Mouse (Mus musculus) CD4-positive, CD25-positive, alpha-beta regulatory T cell, adult 2 months (primary cell): ENCODE data around the gene Slco2a1.

Experiments
- DNase-seq: peaks from one replicate; pipeline ENCODE4 v3.0.0-alpha.2; 2012; ENCODE audit warnings: low read depth, low spot score

Slco2a1 gene

DNA sequence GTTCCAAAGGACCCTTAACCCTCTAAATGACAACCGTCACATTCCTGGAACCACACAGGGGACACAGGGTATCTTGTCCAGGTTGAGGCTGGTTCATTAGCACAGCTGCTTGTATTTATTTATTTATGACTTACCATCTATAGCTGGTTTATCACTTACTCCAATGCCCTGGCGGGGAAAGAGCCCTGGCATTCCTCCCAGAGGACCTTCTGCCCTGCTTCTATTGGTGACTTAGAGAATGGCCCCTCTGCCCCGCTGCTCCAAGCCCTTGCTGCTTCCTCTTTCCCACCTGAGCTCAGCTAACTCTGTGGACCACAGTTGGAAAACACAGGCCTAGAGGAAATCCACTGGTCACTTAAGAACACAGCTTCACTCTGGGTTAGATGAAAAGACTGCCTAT, 94.9 kb downstream of the Slco2a1 start:
- no peak for DNase-seq

DNA sequence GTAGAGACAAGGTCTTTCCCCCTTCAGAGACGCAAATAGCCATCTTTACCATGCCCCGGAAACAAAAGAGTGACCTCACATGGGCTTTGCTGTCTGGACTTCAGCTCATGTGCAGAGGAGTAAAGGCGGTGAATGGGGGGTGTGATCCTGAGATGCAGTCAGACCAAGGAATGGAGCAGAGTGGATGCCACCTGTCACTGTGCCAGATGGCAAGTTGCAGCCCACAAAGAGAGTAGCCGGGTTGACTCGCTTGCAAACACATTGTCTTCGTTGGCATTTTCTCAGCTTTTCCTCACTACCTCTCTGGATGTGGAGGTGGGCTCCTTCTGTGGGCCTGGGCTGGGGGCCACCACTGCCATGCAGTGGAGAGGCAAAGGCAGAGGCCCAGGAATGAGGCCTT, 98.2 kb downstream of the Slco2a1 start:
- no peak for DNase-seq

DNA sequence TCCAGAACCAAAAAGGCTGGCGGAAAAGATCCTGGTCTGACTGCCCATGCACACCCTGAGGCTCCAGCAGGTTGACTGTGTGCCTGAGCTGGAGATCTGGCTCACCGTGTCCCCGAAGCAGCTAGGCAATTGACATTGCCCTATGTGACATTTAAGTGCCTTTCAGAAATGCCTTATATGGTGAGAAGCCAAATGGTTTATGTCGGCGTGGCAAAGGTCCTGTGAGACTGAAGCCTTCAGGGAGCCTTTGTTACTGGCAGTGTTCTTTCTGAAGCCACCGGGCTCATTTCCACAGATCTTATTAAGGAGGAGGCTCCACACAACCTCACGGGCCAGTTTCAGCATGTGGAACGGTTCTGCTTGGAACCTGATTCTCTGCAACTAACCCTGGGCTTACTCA, 98.8 kb downstream of the Slco2a1 start:
- DNase-seq: no peak

DNA sequence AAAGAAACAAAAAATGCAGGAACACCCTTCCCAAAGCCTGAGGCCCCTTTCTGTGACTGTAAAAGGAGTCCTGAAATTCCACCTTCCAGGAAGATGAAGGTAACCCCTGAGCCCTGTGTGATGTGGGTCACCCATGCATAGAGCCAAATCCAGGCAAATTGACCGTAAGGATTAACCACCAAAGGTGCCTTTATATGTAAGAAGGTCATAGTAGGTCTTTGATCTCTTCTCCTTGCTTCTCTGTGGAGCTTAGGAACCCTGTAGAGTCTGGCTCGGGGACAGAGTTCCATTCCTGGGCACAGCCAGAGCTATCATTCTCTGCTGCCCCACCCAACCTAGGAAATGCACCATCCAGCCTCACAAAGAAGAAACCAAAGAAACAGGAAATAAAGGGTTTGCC, 100.1 kb downstream of the Slco2a1 start:
- DNase-seq: no peak

DNA sequence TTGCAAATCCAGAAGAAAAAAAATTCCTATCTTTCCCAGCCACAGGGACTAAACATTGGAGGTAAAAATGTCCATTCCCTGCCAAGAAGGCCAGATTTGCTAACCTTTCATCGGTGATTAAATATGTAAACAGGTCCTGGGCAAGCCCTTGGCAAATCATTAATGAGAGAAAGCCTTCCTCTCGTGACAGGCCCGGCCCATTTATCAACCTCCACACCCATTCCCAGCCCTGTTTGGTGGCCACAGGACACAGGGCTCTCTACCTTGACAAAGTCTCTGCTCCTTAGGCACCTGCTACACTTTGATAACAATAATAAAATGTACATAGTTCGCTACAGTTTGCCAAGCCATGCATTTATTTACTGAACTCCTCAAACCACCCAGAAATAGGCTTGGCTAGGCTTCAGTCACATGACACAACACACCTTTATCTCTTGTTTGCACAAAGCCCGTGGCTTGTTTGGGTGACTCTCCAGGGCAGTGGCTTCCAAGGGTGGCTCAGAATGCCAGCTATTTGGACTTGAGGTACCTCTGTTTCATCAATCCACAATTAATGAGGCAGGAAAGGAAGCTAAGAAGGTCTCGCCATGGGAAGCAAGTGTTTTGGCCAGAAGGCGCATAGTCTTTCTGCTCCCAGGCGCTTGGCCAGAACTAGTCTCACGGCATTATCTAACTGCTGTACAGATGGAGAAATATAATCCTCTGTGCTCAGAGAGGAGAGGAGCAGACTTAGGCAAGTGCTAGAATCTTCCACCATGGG, 101.8 kb downstream of the Slco2a1 start:
- DNase-seq: no peak

DNA sequence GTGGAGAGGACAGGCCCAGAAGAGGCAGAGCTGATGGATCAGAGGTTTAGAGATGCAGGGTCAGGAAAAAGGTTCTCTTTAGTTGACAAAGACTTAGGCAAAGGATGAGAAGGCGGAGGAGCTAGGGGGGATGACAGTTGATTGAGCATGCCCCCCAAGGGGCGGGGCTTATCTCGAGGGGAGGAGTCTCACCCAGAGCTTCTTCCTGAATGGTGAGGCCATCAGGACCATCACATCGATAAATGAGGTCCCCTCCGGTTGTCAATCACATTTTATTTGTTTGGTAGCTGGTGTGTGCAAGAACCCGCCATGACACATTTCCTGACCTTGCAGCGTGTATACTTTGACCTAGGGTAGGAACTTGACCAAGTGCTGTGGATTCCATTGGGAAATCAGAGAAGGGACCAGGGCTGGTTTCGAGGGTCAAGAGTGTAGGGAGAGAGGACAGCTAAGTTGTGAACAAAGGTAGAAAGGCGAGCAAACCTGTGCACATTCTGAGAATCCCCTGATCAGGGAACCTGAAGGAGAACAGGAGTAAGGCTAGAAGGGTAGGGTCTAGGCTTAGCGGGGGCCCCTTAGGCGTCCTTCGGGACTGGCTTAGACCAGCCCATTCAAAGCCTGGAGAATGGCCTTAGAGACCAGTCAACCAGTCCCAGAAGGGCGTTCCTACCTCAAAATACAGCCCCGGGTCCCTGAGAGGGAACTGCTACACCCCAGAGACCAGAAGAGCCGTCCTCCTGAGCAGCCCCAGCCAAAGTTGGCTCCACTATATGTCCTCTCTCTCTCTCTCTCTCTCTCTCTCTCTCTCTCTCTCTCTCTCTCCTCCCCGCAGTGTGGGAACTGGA, 102.7 kb downstream of the Slco2a1 start:
- no peak for DNase-seq

DNA sequence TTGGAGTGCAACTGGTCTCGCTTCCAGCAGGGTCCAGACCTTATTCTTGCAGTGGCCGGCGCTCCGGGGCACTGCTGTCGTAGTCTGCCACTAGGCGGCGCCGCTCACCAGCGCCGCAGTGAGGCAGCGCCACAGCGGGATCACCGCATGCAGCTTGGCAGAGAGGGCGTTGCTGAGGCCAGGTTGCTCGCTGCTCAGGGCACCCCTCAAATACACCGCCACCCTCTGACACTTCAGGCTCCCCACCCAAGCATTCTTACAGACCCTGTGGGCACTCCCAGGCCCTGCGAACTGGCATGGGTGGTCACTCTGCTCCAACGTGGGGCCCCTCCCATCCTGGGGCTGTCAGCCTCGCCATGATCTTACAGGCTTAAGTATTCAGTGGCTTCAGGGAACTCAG, 103.7 kb downstream of the Slco2a1 start:
- DNase-seq: peak; percentile 90

DNA sequence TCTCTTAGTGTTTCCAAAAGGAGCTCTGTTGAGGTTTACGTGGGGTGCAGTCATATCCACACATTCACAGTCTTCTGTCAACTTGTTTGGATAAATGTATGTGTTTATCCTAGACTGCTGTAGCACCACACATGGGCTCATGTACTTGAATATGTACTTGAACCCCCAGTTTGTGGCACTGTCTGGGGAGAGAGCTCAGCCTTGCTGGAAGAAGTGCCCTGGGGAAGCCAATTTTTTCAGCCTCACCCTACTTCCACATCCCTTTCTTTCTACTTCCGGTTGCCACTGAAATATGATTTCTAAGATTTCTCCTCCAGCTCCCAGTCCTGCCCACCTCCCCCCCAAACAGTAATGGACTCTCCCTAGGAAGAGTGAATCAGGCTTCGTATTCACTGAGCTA, 105.2 kb downstream of the Slco2a1 start:
- no peak for DNase-seq

DNA sequence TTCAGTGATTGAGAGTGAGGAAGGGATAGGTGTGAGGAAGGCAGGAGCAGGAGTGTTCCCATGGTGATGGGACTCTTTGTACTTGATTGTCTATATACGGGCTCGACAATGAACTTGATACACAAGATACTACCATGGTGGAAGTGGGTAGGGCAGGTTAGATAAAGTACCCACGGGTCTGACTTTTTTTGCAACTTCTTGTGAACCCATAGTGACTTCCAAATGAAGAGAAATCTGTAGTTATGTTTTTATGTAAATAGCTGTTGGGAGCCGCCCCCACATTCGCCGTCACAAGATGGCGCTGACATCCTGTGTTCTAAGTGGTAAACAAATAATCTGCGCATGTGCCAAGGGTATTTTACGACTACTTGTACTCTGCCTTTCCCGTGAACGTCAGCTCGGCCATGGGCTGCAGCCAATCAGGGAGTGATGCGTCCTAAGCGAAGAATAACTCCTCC, 119.9 kb downstream of the Slco2a1 start:
- peak; percentile 89 for DNase-seq

DNA sequence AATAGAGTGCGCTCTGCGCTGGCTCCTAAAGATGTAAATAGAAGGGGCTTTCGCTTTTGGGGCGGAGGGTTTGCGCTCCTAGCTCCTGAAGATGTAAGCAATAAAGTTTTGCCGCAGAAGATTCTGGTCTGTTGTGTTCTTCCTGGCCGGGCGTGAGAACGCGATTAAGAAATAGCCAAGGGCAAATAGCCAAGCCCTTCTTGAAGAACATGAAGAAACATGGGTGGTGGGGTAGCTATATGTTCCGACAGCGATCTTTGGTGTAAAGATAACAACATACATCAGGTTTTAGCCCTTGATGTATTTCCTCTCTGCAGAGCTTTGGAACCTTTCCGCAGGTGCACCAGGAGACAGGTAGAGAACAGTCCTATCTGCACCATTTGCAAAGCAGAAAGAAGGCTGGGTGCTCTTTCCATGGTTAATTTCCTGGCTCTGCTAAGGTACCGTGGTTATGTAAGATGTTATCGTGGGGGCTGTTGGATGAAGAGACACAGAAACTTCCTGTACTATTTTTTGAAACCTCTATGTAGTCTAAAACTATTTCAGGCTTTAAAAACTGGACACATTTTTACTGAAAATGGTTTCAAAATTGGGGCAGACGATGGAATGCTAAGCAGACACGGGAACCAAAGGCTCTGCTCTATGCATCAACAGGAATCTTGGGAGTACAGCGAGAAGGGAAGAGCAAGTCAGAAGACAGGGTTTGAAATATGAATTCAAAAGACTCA, 120.6 kb downstream of the Slco2a1 start:
- peak; percentile 64 for DNase-seq

DNA sequence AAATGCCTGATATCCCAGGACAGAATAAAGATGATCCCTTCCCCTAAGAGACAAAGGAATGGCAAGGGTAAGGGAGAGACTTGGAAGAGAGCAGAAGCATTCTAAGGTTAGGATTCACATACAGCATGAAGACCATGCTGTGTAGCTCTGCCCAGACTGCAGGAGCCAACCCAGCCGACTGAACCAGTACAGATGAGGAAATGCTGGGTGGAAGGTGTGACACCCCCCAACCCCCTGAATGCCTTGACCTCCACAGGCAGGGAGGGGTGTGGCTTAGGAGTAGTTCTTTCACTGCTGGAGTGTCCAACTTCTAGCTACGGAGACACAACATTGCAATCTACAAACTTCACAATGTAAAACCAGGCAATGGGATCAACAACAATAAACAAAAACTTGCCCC, 121.4 kb downstream of the Slco2a1 start:
- peak; percentile 30 for DNase-seq

DNA sequence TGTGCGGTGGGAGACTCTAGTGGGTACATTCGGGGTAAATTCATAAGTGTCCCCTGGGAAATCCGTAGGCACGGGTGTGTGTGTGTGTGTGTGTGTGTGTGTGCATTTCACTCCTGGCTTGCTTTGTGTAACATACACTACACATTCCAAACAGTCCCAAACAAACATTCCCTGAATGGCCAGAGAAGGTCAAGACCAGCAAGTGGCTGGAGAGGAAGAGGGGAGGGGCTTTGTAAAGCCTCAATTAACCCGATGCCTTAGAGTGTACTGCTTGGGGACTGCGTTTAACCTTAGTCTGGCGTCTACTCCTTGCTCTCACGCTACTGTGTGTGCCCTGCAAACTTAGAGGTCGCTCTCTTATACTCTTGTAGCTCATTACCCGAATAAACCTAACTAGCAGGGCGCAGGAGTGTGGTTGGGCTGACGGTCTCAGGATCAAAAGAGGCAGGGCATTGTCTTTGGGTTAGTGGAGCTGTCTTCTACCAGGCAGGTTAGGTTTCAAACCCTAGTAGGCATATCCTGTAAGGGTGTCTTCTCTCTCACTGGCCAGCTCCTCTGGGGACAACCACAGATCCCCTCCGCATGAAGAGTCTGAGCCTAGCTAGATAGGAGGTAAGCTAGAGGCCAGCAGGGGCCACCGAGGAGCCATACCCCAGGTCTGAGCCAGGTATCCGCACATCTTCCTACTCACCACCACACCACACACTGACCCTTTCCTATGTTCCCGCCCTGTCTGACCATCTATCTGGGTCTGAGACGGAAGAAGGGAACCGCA, 122.4 kb downstream of the Slco2a1 start:
- peak; percentile 58 for DNase-seq

DNA sequence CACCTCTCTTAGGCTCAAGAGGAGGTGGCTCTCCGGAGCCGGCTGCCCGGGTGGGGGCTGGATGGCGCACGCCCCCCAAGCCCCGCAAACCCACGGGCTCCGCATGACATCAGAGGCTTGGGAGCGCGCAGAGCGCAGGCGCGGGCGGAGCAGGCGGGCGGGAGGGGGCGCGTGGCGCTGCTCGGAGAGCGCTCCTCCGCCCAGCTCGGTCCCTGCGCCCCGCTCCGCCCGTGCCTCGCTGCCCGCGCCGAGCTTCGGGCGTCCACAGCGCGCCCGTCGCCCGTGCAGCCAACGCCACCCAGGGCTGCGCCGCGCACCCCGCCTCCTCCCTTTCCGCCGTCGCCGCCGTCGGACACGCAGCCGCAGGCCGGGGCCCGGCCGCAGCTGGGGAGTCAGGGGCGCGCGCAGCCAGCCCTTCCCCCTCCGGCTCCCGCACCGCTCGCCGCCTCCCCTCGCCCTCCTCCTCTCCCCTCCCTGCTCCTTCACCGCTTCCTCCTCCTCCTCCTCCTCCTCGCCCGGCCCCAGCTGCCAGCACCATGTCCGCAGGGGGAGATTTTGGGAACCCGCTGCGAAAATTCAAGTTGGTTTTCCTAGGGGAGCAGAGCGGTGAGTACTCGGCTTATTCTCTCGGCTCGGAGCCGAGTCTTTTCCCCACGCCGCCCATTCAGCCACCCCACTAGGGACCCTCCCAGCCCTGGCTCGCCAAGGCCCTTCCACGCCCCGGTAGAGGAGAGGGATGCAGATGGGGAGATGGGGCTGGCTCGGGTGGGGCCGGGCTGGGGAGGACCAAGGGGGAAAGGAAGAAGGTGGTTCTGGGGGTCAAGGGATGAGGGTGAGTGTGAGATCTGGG, 123.3 kb downstream of the Slco2a1 start, which contains the start of gene Rab6b:
Gene Rab6b (plus strand): TSS at position 167 of the 850 bp plus-strand sequence.
- DNase-seq: peak; percentile 87

DNA sequence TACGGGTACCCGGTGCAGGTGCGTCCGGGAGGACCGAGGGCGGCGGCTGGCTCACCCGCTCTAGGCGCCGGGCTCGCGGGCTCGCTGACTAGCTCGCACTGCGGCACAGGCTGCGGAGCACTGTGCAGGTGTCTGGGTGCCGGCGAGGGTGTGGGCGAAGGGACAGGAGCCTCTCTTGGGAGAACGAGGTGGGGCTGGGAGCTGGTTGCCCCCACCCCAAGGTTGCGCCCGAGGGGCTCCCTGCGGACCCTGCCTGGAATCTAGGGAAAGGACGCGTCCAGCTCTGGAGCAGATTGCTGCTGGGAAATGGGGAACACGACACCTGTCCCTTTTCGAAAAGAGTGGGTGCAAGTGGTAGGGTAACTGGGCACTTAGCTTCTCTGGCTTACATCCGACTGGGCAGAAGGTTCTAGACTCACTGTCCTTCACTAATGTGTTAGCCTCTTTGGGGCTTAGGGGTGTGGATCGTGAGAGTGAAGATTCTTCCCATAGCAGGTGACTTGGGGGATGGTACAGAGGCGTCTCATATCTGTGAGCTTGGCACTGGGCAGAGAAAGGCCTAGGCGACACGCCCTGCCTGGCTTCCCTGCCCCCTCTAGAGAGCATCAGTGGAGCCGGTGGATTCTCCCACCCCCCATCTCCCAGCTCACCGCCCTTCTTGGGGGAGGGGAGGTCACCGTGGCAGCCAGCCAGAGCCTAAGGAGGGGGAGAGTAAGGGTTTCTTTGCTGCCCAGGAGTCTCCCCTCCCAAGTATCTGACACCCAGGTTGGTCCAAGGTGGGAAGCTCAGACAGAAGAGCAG, 124.2 kb downstream of the Slco2a1 start:
- peak; percentile 68 for DNase-seq

DNA sequence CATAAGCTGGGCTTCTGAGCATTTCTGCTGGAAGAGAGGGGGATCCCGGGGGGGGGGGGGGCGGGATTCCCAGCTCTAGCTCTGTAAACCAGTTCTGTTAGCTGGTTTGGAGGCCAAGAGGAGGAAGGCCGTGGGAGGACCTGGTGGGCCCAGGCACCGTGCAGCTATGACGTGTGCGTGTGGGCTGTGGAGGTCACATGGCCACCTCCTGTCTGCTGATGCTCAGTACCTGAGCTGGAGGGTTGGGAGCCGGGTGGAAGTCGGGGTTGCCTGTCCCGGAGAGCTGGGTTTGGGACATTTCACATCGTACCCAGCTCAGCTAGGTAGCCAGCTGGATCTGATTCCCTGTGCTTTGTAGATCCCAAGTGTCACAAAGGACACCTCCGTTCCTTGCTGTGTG, 124.8 kb downstream of the Slco2a1 start:
- DNase-seq: peak; percentile 74

DNA sequence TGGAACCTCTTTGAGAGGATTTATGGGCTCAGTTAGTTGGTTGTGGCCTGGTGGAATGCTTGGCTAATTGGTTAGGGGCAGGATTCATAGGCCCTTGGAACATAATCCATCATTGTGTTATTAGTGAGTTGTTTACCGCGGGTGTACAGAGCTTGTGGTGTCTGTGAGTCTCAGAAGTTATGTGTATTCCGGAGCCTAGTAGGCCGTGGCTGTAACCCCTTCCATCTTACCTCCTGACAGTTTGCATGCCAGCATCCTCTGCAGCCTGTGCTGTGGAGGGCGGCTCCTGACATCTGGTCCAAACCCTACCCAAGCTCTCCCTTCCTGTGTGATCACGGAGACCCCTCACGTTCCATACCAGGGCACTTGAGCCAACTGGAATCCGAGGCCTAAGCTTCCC, 125.8 kb downstream of the Slco2a1 start:
- DNase-seq: no peak

DNA sequence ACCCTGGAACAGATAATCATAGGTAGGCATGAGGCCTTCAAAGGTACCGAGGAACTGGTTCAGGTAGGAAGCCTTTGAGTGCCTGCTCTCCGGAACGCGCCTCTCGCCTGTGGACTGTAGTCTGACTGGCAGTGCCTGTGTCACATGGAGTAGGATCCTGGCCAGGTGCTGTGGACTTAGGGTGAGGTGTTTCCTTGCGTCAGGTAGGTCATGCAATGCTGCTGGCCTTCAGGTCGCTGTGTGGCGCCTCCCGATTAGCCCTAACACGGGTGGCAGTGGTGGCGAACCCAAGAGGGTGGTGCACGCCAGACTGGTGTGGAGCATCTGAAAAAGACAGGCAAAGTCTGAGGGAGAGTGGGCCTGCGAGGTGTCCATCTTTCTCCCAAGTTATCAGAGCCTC, 126.4 kb downstream of the Slco2a1 start:
- DNase-seq: no peak

DNA sequence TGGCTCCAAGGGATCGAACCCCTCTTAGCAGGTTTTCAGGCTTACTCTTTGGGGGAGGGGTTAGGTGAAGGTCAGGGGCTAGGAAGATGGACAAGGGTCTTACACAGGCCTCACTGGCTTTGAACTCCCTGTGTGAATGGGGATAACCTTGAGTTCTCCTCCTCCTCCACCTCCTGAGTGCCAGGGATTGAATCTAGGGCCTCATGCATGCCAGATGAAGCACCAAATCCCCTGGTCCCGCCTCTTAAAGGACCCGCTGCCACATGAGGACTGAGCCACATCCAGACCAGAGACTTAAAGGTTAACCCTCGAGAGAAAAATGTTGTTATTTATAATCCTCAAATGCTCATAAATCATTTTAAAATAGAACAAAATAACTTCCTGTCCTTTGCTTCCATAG, 128.4 kb downstream of the Slco2a1 start:
- no peak for DNase-seq

DNA sequence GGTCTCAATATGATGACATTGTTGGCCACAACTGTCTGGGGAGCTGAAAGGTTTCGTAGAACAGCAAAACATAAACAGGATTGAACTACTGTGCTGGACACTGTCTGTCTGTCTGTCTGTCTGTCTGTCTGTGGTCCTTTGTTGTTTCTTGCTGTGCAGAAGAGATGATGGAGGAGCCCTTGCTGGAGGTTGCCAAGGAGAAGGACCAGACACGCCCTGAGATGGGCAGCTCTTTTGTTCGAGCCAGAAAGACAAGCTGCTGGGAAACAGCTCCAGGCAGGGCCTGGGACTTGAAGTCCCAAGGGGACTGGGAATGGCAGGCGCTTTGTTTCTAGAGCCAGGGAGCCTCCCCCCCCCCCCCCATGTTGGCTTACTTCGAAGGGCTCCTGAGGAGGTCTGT, 129.0 kb downstream of the Slco2a1 start:
- DNase-seq: no peak

DNA sequence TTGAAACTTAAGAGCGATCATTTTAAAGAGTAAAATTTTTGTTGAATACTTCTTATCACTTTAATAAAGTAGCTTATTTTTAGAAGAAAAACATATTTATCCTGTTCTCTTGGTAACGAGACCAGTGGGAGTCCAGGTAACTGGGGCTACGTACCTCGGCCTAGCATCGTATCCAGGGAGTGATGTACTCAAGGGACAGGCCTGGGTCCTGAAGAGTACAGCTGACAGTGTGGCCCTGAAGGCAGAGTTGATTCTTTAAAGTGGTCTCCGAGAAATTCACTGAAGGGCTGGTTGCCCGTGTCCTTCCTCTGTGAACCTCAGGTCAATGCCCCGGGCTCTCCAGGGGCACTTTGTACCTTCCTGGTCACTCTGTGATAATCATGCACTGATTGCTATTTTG, 129.4 kb downstream of the Slco2a1 start:
- DNase-seq: no peak
